ENCODE assay signal across 21 mouse cellular contexts in the genomic region with DNA sequence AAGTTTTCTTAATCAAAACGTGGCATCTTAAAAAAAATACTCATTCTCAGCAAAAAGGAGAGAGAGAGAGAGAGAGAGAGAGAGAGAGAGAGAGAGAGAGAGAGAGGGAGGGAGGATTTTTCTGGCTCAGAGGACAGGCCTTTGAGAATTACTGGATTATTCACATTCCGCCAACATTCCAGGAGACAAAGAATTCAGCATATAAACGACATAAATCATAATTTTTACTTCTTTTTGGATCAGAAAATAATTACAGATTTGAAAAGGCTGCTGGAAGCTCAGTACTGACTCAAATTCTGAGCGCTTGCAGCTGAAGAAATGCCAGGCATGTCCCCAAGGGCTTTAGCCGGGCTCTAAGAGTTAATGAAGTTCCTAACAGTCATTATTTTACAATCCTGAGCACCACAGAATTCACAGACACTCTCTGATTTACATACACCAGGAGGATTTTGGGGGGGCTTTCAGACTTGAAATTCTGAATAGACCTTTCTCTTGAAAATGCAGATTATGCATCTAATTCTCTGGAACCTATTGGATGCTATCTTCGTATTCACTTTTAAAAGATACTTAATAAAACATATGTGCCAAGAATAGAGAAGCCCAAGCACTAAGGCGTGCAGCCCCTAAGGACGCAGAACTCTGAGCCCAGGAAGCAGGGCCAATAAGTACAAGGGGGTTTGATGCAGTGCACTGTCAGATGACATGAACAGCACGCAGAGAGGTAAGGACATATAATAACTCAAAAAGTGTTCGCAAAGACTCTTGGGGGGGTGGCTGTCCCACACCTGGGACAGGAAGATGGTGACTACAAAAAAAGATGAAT.
DNase-seq lines count a peak whose midpoint lies in the region; ATAC-seq and TF ChIP-seq lines count a peak whose summit lies in the region.
"Had no signal": no experiment of that assay in that cellular context is flagged by ENCODE, and none has a peak within 500 bp of the region (broad histone marks: within the 10 kb centered on the region; RNA-seq: fewer than 3 reads in every experiment).

No protein-coding gene starts in this region.

- no peaks in the 10 kb centered on the region for H3K36me3 ChIP-seq in kidney, adult 2 months (ENCODE audit: control insufficient read depth, insufficient read depth, low read length)
- H3K36me3 ChIP-seq in kidney, embryonic 15.5 days: no peaks in the 10 kb centered on the region
- no peaks in the 10 kb centered on the region for H3K36me3 ChIP-seq in midbrain, embryonic 13.5 days
- no peaks in the 10 kb centered on the region for H3K36me3 ChIP-seq in midbrain, postnatal 0 days (ENCODE audit: insufficient read depth, low read length)
- H3K36me3 ChIP-seq: heart, embryonic 10.5 days; limb, embryonic 15.5 days had no signal

- no peak overlapping the region for H3K4me3 ChIP-seq in kidney, adult 2 months (ENCODE audit: insufficient read depth, low read depth, low read length)
- H3K4me3 ChIP-seq in kidney, embryonic 15.5 days (replicated peaks): no peak overlapping the region
- no peak overlapping the region for H3K4me3 ChIP-seq in midbrain, embryonic 13.5 days (replicated peaks)
- no peak overlapping the region for H3K4me3 ChIP-seq in midbrain, postnatal 0 days (ENCODE audit: low read depth, low read length)
- H3K4me3 ChIP-seq: erythroblast, embryonic 14.5 days; heart, embryonic 10.5 days; left cerebral cortex, adult 2 months; limb, embryonic 15.5 days had no signal

- no peak for TF ChIP-seq CTCF in kidney, adult 2 months (conservative IDR thresholded peaks at IDR 0.05; ENCODE audit: insufficient read depth, insufficient read length, low read depth, low read length)
- no peak for TF ChIP-seq CTCF in midbrain, postnatal 0 days (IDR thresholded peaks at IDR 0.05)

- no peak overlapping the region for H3K9ac ChIP-seq in kidney, embryonic 15.5 days
- H3K9ac ChIP-seq in midbrain, embryonic 13.5 days (replicated peaks): no peak overlapping the region
- no peak overlapping the region for H3K9ac ChIP-seq in midbrain, postnatal 0 days (replicated peaks; ENCODE audit: low read length, poor library complexity, severe bottlenecking)
- H3K9ac ChIP-seq: limb, embryonic 15.5 days had no signal

- no peaks in the 10 kb centered on the region for H3K27me3 ChIP-seq in kidney, adult 2 months (replicated peaks; ENCODE audit: control insufficient read depth, insufficient read depth, low read length)
- no peaks in the 10 kb centered on the region for H3K27me3 ChIP-seq in kidney, embryonic 15.5 days
- H3K27me3 ChIP-seq in midbrain, embryonic 13.5 days: no peaks in the 10 kb centered on the region
- no peaks in the 10 kb centered on the region for H3K27me3 ChIP-seq in midbrain, postnatal 0 days (ENCODE audit: insufficient read depth, low read length)
- H3K27me3 ChIP-seq: limb, embryonic 15.5 days had no signal

- no peak; the same call in 1 of the 2 replicates for ATAC-seq in kidney, embryonic 15.5 days (replicated peaks; ENCODE audit: low FRiP score)
- ATAC-seq in midbrain, embryonic 13.5 days: peak; percentile 74; the same call in 1 of the 2 replicates
- no peak for ATAC-seq in midbrain, postnatal 0 days (ENCODE audit: low FRiP score)
- ATAC-seq: hindbrain, embryonic 16.5 days had no signal

- WGBS in kidney, adult 2 months: 57% methylated on average over 10 of the region's 10 CpGs
- WGBS in kidney, embryonic 15.5 days: 57% methylated on average over 10 of the region's 10 CpGs
- 48% methylated on average over 10 of the region's 10 CpGs for WGBS in midbrain, embryonic 13.5 days
- 41% methylated on average over 10 of the region's 10 CpGs for WGBS in midbrain, postnatal 0 days

- no peaks in the 10 kb centered on the region for H3K9me3 ChIP-seq in kidney, embryonic 15.5 days (replicated peaks)
- H3K9me3 ChIP-seq in midbrain, embryonic 13.5 days: no peaks in the 10 kb centered on the region
- H3K9me3 ChIP-seq in midbrain, postnatal 0 days (ENCODE audit: low read length): no peaks in the 10 kb centered on the region
- H3K9me3 ChIP-seq: heart, embryonic 10.5 days; limb, embryonic 15.5 days had no signal

- no peak overlapping the region for H3K4me2 ChIP-seq in kidney, embryonic 15.5 days
- no peak overlapping the region for H3K4me2 ChIP-seq in midbrain, embryonic 13.5 days (replicated peaks)
- H3K4me2 ChIP-seq in midbrain, postnatal 0 days (ENCODE audit: low read depth, low read length, poor library complexity, severe bottlenecking): no peak overlapping the region
- H3K4me2 ChIP-seq: limb, embryonic 15.5 days had no signal

- DNase-seq in adrenal gland, postnatal 14 days: peak; percentile 19
- DNase-seq in adrenal gland, postnatal 25 days: no peak
- DNase-seq in kidney, adult 2 months: peak; percentile 14
- no peak for DNase-seq in midbrain, postnatal 0 days (ENCODE audit: low spot score)
- no peak for DNase-seq in left cerebral cortex, postnatal 36 days (ENCODE audit: low spot score in 2 of 2)
- no peak for DNase-seq in left cerebral cortex, postnatal 10 days (ENCODE audit: extremely low spot score in 1 of 2, low spot score in 2 of 2)
- DNase-seq: adrenal gland, postnatal 36 days; cerebellum, adult 8-10 months; gastrocnemius, postnatal 25 days; kidney, adult 11 months; lung, postnatal 14 days; retina, postnatal 1 day; right cerebral cortex, postnatal 4 days; thymus, postnatal 4 days had no signal

- no peak overlapping the region for H3K27ac ChIP-seq in kidney, adult 2 months (ENCODE audit: insufficient read depth, low read depth, low read length)
- no peak overlapping the region for H3K27ac ChIP-seq in kidney, embryonic 15.5 days
- H3K27ac ChIP-seq in midbrain, embryonic 13.5 days: no peak overlapping the region; the same call in 1 of the 2 replicates
- no peak overlapping the region for H3K27ac ChIP-seq in midbrain, postnatal 0 days (ENCODE audit: low read depth, low read length)
- H3K27ac ChIP-seq: heart, embryonic 10.5 days; left cerebral cortex, adult 2 months; limb, embryonic 15.5 days had no signal

- intact Hi-C loops in left cerebral cortex, postnatal 36 days (cut with DNase I): no loop called here
- intact Hi-C loops in left cerebral cortex, postnatal 10 days (cut with DNase I): no loop called here

- no peak for TF ChIP-seq POLR2A in kidney, adult 2 months (IDR thresholded peaks at IDR 0.05; ENCODE audit: low read depth, low read length)

- H3K4me1 ChIP-seq in kidney, adult 2 months (ENCODE audit: control insufficient read depth, insufficient read depth, low read length): no peaks in the 10 kb centered on the region
- peaks cover 43% of the 10 kb centered on the region for H3K4me1 ChIP-seq in kidney, embryonic 15.5 days
- peaks cover 15% of the 10 kb centered on the region for H3K4me1 ChIP-seq in midbrain, embryonic 13.5 days (replicated peaks)
- peaks cover 6% of the 10 kb centered on the region; the same call in 1 of the 2 replicates for H3K4me1 ChIP-seq in midbrain, postnatal 0 days (ENCODE audit: insufficient read depth, low read length)

Comparison
In these comparisons a context has a peak if more than half of its experiments do, and no peak if none do; other contexts are left out.
1. DNase-seq: peak in adrenal gland, postnatal 14 days (single experiment) and kidney, adult 2 months (single experiment); none in adrenal gland, postnatal 25 days (single experiment), midbrain, postnatal 0 days (single experiment), left cerebral cortex, postnatal 36 days (0 of 2) and left cerebral cortex, postnatal 10 days (0 of 2).